Mouse (Mus musculus) liver, embryonic 18 days (tissue): ENCODE results near the gene Nsun7. TPM values are rescaled to one million over a fixed set of nuclear protein-coding genes. Genes with fewer than 3 reads are reported as not detected.

ENCODE experiments used
- polyA plus RNA-seq: library from polyadenylated mRNA; depleted of rRNA; stranded (reverse); fragments of >200 nt; gene quantifications from 2 replicates; pipeline ENCODE4 v1.2.3, GENCODE M21; 2012; rRNA removed

Nsun7 gene
- polyA plus RNA-seq: 0.13 and 0.16 TPM in 2 replicates

GRCm38 (mm10) chr5:66259756-66260448 is at the start of gene Nsun7:
Nsun7 (plus strand) TSS chr5:66259897.

Other genes starting within 250 kb of the Nsun7 start
- 7.6 and 8.7 TPM in 2 replicates for gene Rbm47, start 86.8 kb upstream of the Nsun7 start, polyA plus RNA-seq